Mouse (Mus musculus): ENCODE measurements around the gene Cep164. TPM values are rescaled to one million over a fixed set of nuclear protein-coding genes. Genes with fewer than 3 reads are reported as not detected.
"Not testable (repeated sequence)": the region's sequence is repeated elsewhere in the genome, so short reads cannot be mapped to it uniquely, and the experiment has no call there.

The Cep164 gene
- polyA plus RNA-seq, 1 experiment from 2014 or later = 17.5 TPM

GRCm38 (mm10) chr9:45851330-45851729 is 22.8 kb upstream of the Cep164 start:
- H3K9ac ChIP-seq (ENCODE audit: low read length) = no peak overlapping the region
- DNase-seq (ENCODE audit: low spot score) (no peak), ATAC-seq (replicated peaks; ENCODE audit: low FRiP score) (no peak)
- H3K4me2 ChIP-seq (ENCODE audit: low read depth, low read length, severe bottlenecking) = no peak overlapping the region
- no peak overlapping the region for H3K4me3 ChIP-seq (ENCODE audit: low read depth, low read length)
- no peaks in the 10 kb centered on the region for H3K4me1 ChIP-seq (replicated peaks; ENCODE audit: control insufficient read depth, insufficient read depth, low read length)
- no peaks in the 10 kb centered on the region; the same call in 1 of the 2 replicates for H3K36me3 ChIP-seq (ENCODE audit: control insufficient read depth, insufficient read depth, low read length)
- H3K9me3 ChIP-seq (ENCODE audit: control insufficient read depth, low read length) = no peaks in the 10 kb centered on the region
- 75% methylated on average over 5 of the region's 5 CpGs for WGBS
- H3K27ac ChIP-seq (ENCODE audit: low read depth, low read length) = no peak overlapping the region
- H3K27me3 ChIP-seq (ENCODE audit: control insufficient read depth, insufficient read depth, low read length) = no peaks in the 10 kb centered on the region

GRCm38 (mm10) chr9:45850528-45851155 is 22.2 kb upstream of the Cep164 start:
- Histone ChIP-seq H3K27ac (ENCODE audit: low read depth, low read length) (no peak overlapping the region), H3K9me3 (ENCODE audit: control insufficient read depth, low read length) (no peaks in the 10 kb centered on the region), H3K4me1 (replicated peaks; ENCODE audit: control insufficient read depth, insufficient read depth, low read length) (no peaks in the 10 kb centered on the region), H3K9ac (ENCODE audit: low read length) (no peak overlapping the region), H3K36me3 (ENCODE audit: control insufficient read depth, insufficient read depth, low read length) (no peaks in the 10 kb centered on the region; the same call in 1 of the 2 replicates), H3K27me3 (ENCODE audit: control insufficient read depth, insufficient read depth, low read length) (no peaks in the 10 kb centered on the region), H3K4me3 (ENCODE audit: low read depth, low read length) (no peak overlapping the region), H3K4me2 (ENCODE audit: low read depth, low read length, severe bottlenecking) (no peak overlapping the region)
- no peak for ATAC-seq (replicated peaks; ENCODE audit: low FRiP score)
- 92% methylated on average over 8 of the region's 8 CpGs for WGBS
- DNase-seq (ENCODE audit: low spot score) = no peak

- Histone ChIP-seq H3K27ac (ENCODE audit: low read depth, low read length) (no peak overlapping the region), H3K9ac (ENCODE audit: low read length) (no peak overlapping the region; the same call in 1 of the 2 replicates), H3K4me1 (replicated peaks; ENCODE audit: control insufficient read depth, insufficient read depth, low read length) (no peaks in the 10 kb centered on the region), H3K4me3 (ENCODE audit: low read depth, low read length) (no peak overlapping the region), H3K27me3 (ENCODE audit: control insufficient read depth, insufficient read depth, low read length) (no peaks in the 10 kb centered on the region), H3K9me3 (ENCODE audit: control insufficient read depth, low read length) (no peaks in the 10 kb centered on the region), H3K4me2 (ENCODE audit: low read depth, low read length, severe bottlenecking) (no peak overlapping the region), H3K36me3 (ENCODE audit: control insufficient read depth, insufficient read depth, low read length) (no peaks in the 10 kb centered on the region; the same call in 1 of the 2 replicates)
- ATAC-seq (replicated peaks; ENCODE audit: low FRiP score) (no peak), DNase-seq (ENCODE audit: low spot score) (no peak)
- 78% methylated on average over 9 of the region's 9 CpGs for WGBS
These were observed 21.3 kb upstream of the Cep164 start for GRCm38 (mm10) chr9:45849528-45850408.

GRCm38 (mm10) chr9:45846891-45847460 is 18.5 kb upstream of the Cep164 start:
- ATAC-seq (replicated peaks; ENCODE audit: low FRiP score) (no peak), DNase-seq (ENCODE audit: low spot score) (no peak)
- H3K4me3 ChIP-seq (ENCODE audit: low read depth, low read length) = no peak overlapping the region
- no peaks in the 10 kb centered on the region for H3K36me3 ChIP-seq (ENCODE audit: control insufficient read depth, insufficient read depth, low read length)
- H3K4me1 ChIP-seq (replicated peaks; ENCODE audit: control insufficient read depth, insufficient read depth, low read length) = no peaks in the 10 kb centered on the region
- no peaks in the 10 kb centered on the region for H3K9me3 ChIP-seq (ENCODE audit: control insufficient read depth, low read length)
- H3K4me2 ChIP-seq (ENCODE audit: low read depth, low read length, severe bottlenecking) = no peak overlapping the region
- no peaks in the 10 kb centered on the region for H3K27me3 ChIP-seq (ENCODE audit: control insufficient read depth, insufficient read depth, low read length)
- WGBS = 86% methylated on average over 5 of the region's 5 CpGs
- H3K9ac ChIP-seq (ENCODE audit: low read length) = no peak overlapping the region
- no peak overlapping the region for H3K27ac ChIP-seq (ENCODE audit: low read depth, low read length)

- WGBS = 82% methylated on average over 2 of the region's 2 CpGs
- not testable (repeated sequence) for H3K9ac ChIP-seq (ENCODE audit: low read length); H3K27me3 ChIP-seq (ENCODE audit: control insufficient read depth, insufficient read depth, low read length); H3K36me3 ChIP-seq (ENCODE audit: control insufficient read depth, insufficient read depth, low read length); H3K9me3 ChIP-seq (ENCODE audit: control insufficient read depth, low read length); H3K4me1 ChIP-seq (replicated peaks; ENCODE audit: control insufficient read depth, insufficient read depth, low read length); H3K4me2 ChIP-seq (ENCODE audit: low read depth, low read length, severe bottlenecking); DNase-seq (ENCODE audit: low spot score); H3K4me3 ChIP-seq (ENCODE audit: low read depth, low read length); H3K27ac ChIP-seq (ENCODE audit: low read depth, low read length); ATAC-seq (replicated peaks; ENCODE audit: low FRiP score)
These were observed 17.7 kb upstream of the Cep164 start for GRCm38 (mm10) chr9:45846176-45846575.

GRCm38 (mm10) chr9:45845541-45845940 is 17.1 kb upstream of the Cep164 start:
- Histone ChIP-seq H3K9me3 (ENCODE audit: control insufficient read depth, low read length) (no peaks in the 10 kb centered on the region), H3K27ac (ENCODE audit: low read depth, low read length) (no peak overlapping the region), H3K9ac (ENCODE audit: low read length) (no peak overlapping the region), H3K4me3 (ENCODE audit: low read depth, low read length) (no peak overlapping the region), H3K36me3 (ENCODE audit: control insufficient read depth, insufficient read depth, low read length) (no peaks in the 10 kb centered on the region), H3K27me3 (ENCODE audit: control insufficient read depth, insufficient read depth, low read length) (no peaks in the 10 kb centered on the region), H3K4me2 (ENCODE audit: low read depth, low read length, severe bottlenecking) (no peak overlapping the region), H3K4me1 (replicated peaks; ENCODE audit: control insufficient read depth, insufficient read depth, low read length) (no peaks in the 10 kb centered on the region)
- DNase-seq (ENCODE audit: low spot score) (no peak), ATAC-seq (replicated peaks; ENCODE audit: low FRiP score) (no peak)
- WGBS = 77% methylated on average over 3 of the region's 3 CpGs

GRCm38 (mm10) chr9:45843780-45844179 is 15.3 kb upstream of the Cep164 start:
- H3K9ac ChIP-seq (ENCODE audit: low read length) = no peak overlapping the region
- H3K4me2 ChIP-seq (ENCODE audit: low read depth, low read length, severe bottlenecking) = no peak overlapping the region
- no peak overlapping the region for H3K4me3 ChIP-seq (ENCODE audit: low read depth, low read length)
- WGBS = 95% methylated on average over 1 of the region's 1 CpGs
- DNase-seq (ENCODE audit: low spot score) (no peak), ATAC-seq (replicated peaks; ENCODE audit: low FRiP score) (no peak)
- no peaks in the 10 kb centered on the region for H3K27me3 ChIP-seq (ENCODE audit: control insufficient read depth, insufficient read depth, low read length)
- no peak overlapping the region for H3K27ac ChIP-seq (ENCODE audit: low read depth, low read length)
- no peaks in the 10 kb centered on the region for H3K36me3 ChIP-seq (ENCODE audit: control insufficient read depth, insufficient read depth, low read length)
- peaks cover 9% of the 10 kb centered on the region; the same call in 1 of the 2 replicates for H3K4me1 ChIP-seq (replicated peaks; ENCODE audit: control insufficient read depth, insufficient read depth, low read length)
- H3K9me3 ChIP-seq (ENCODE audit: control insufficient read depth, low read length) = no peaks in the 10 kb centered on the region

- H3K4me3 ChIP-seq (ENCODE audit: low read depth, low read length) = no peak overlapping the region
- H3K4me1 ChIP-seq (replicated peaks; ENCODE audit: control insufficient read depth, insufficient read depth, low read length) = peaks cover 9% of the 10 kb centered on the region; the same call in 1 of the 2 replicates
- no peak overlapping the region for H3K27ac ChIP-seq (ENCODE audit: low read depth, low read length)
- H3K4me2 ChIP-seq (ENCODE audit: low read depth, low read length, severe bottlenecking) = no peak overlapping the region
- H3K9me3 ChIP-seq (ENCODE audit: control insufficient read depth, low read length) = no peaks in the 10 kb centered on the region
- no peak overlapping the region for H3K9ac ChIP-seq (ENCODE audit: low read length)
- no peaks in the 10 kb centered on the region for H3K27me3 ChIP-seq (ENCODE audit: control insufficient read depth, insufficient read depth, low read length)
- no peaks in the 10 kb centered on the region for H3K36me3 ChIP-seq (ENCODE audit: control insufficient read depth, insufficient read depth, low read length)
- 79% methylated on average over 5 of the region's 5 CpGs for WGBS
- ATAC-seq (replicated peaks; ENCODE audit: low FRiP score) = no peak
- no peak for DNase-seq (ENCODE audit: low spot score)
These were observed 14.5 kb upstream of the Cep164 start for GRCm38 (mm10) chr9:45843007-45843406.
